In the genomic region with DNA sequence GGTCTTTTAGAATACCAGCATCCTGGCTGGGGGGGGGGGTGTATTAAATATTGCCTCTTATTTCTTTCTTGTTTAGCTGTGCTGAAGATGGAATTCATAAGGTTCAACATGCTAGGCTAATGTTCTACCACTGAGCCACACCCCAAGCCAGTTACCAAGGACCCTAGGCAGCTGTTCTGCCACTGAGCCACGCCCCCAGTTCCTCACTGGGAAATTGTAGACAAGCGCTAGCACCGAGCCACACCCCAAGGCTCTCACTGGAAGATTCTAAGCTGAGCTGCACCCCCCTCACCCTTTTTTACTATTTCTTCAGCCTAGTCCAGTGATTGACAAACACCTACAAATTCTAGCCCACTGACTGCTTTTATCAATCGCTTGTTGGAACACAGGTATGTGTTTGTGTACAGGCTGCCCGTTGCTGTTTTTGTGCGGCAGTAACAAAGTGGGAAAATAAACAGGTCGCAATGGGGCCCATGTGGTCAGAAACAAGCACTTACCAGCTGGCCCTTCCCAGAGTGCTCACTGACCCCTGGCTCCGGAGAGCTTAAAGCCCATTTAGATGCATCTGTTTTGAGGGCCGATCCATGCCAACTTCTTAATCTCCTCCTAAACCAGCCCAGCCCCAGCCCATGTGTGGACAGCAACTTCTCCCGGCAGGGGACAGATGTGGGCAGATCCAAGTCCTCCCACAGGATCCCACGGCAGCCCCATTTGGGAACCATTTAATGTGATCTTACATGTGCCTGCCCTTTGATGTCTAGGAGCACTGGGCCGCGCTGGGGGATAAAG, we compare ENCODE assay signal across 15 mouse cellular contexts. TPM values are rescaled to one million over a fixed set of nuclear protein-coding genes. Genes with fewer than 3 reads are reported as not detected.
DNase-seq lines count a peak whose midpoint lies in the region; ATAC-seq and TF ChIP-seq lines count a peak whose summit lies in the region.
"Had no signal": no experiment of that assay in that cellular context is flagged by ENCODE, and none has a peak within 500 bp of the region (broad histone marks: within the 10 kb centered on the region; RNA-seq: fewer than 3 reads in every experiment).

No protein-coding gene starts in this region.

- peaks cover 33% of the 10 kb centered on the region for H3K4me1 ChIP-seq in embryonic facial prominence, embryonic 14.5 days (ENCODE audit: control insufficient read depth, insufficient read depth, low read length)
- H3K4me1 ChIP-seq in embryonic facial prominence, embryonic 10.5 days, result peaks cover 32% of the 10 kb centered on the region
- H3K4me1 ChIP-seq in stomach, postnatal 0 days (replicated peaks; ENCODE audit: control insufficient read depth, insufficient read depth), result no peaks in the 10 kb centered on the region; the same call in 1 of the 2 replicates

- H3K36me3 ChIP-seq in embryonic facial prominence, embryonic 14.5 days (ENCODE audit: control insufficient read depth, insufficient read depth, low read length), result no peaks in the 10 kb centered on the region
- no peaks in the 10 kb centered on the region for H3K36me3 ChIP-seq in embryonic facial prominence, embryonic 10.5 days (replicated peaks)
- no peaks in the 10 kb centered on the region for H3K36me3 ChIP-seq in stomach, postnatal 0 days (ENCODE audit: control insufficient read depth, insufficient read depth, low read length)
- H3K36me3 ChIP-seq: embryonic facial prominence, embryonic 13.5 days; G1E; hindbrain, embryonic 10.5 days had no signal

- TF ChIP-seq EP300 in stomach, postnatal 0 days (optimal IDR thresholded peaks at IDR 0.05), result no peak

- no peak overlapping the region for H3K4me2 ChIP-seq in embryonic facial prominence, embryonic 14.5 days (ENCODE audit: low read depth, low read length)
- H3K4me2 ChIP-seq in stomach, postnatal 0 days (replicated peaks; ENCODE audit: low read depth), result no peak overlapping the region
- H3K4me2 ChIP-seq: embryonic facial prominence, embryonic 13.5 days had no signal

- H3K4me3 ChIP-seq in embryonic facial prominence, embryonic 14.5 days (ENCODE audit: low read depth, low read length), result no peak overlapping the region
- H3K4me3 ChIP-seq in embryonic facial prominence, embryonic 10.5 days, result no peak overlapping the region
- H3K4me3 ChIP-seq in stomach, postnatal 0 days (ENCODE audit: low read depth, low read length), result no peak overlapping the region
- H3K4me3 ChIP-seq: embryonic facial prominence, embryonic 13.5 days; hindbrain, embryonic 10.5 days had no signal

- 35% methylated on average over 13 of the region's 13 CpGs for WGBS in embryonic facial prominence, embryonic 14.5 days
- WGBS in embryonic facial prominence, embryonic 10.5 days, result 54% methylated on average over 13 of the region's 13 CpGs
- WGBS in stomach, postnatal 0 days, result 42% methylated on average over 13 of the region's 13 CpGs

- no peaks in the 10 kb centered on the region for H3K9me3 ChIP-seq in embryonic facial prominence, embryonic 14.5 days (ENCODE audit: control insufficient read depth, low read length)
- no peaks in the 10 kb centered on the region for H3K9me3 ChIP-seq in embryonic facial prominence, embryonic 10.5 days
- H3K9me3 ChIP-seq in stomach, postnatal 0 days (ENCODE audit: control insufficient read depth, low read length), result no peaks in the 10 kb centered on the region
- H3K9me3 ChIP-seq: embryonic facial prominence, embryonic 13.5 days; hindbrain, embryonic 10.5 days had no signal

- peak; percentile 89 for DNase-seq in embryonic facial prominence, embryonic 14.5 days (ENCODE audit: low spot score)
- DNase-seq in embryonic facial prominence, embryonic 10.5 days (ENCODE audit: low spot score), result no peak
- DNase-seq in kidney, postnatal 10 days, result peak; percentile 45
- no peak for DNase-seq in kidney, postnatal 25 days
- DNase-seq in thymus, postnatal 4 days, result peak; percentile 60
- no peak for DNase-seq in thymus, postnatal 10 days (ENCODE audit: low spot score in 2 of 2)
- peak; percentile 53 for DNase-seq in stomach, postnatal 0 days (ENCODE audit: low spot score)
- DNase-seq in right cerebral cortex, postnatal 4 days, result no peak
- DNase-seq: cerebellum, adult 9-11 months; forebrain, postnatal 0 days; kidney, postnatal 36 days; liver, postnatal 0 days had no signal

- peak; percentile 71; the same call in 1 of the 2 replicates for ATAC-seq in embryonic facial prominence, embryonic 14.5 days (ENCODE audit: low read depth)
- ATAC-seq in stomach, postnatal 0 days (ENCODE audit: low FRiP score, low TSS enrichment), result no peak
- ATAC-seq: forebrain, postnatal 0 days; liver, postnatal 0 days had no signal

- no peak overlapping the region for H3K9ac ChIP-seq in embryonic facial prominence, embryonic 14.5 days (ENCODE audit: low read depth, low read length)
- H3K9ac ChIP-seq in stomach, postnatal 0 days (ENCODE audit: low read length), result no peak overlapping the region
- H3K9ac ChIP-seq: embryonic facial prominence, embryonic 13.5 days; forebrain, postnatal 0 days; liver, postnatal 0 days had no signal

- no peak overlapping the region for H3K27ac ChIP-seq in embryonic facial prominence, embryonic 14.5 days (replicated peaks; ENCODE audit: low read depth, low read length)
- no peak overlapping the region for H3K27ac ChIP-seq in embryonic facial prominence, embryonic 10.5 days (replicated peaks)
- H3K27ac ChIP-seq in stomach, postnatal 0 days (replicated peaks), result no peak overlapping the region

- H3K27me3 ChIP-seq in embryonic facial prominence, embryonic 14.5 days (replicated peaks; ENCODE audit: control insufficient read depth, insufficient read depth, low read length), result no peaks in the 10 kb centered on the region
- H3K27me3 ChIP-seq in embryonic facial prominence, embryonic 10.5 days (replicated peaks; ENCODE audit: low read depth, poor library complexity, severe bottlenecking), result peaks cover 4% of the 10 kb centered on the region; the same call in 1 of the 2 replicates
- no peaks in the 10 kb centered on the region for H3K27me3 ChIP-seq in stomach, postnatal 0 days (ENCODE audit: control insufficient read depth, insufficient read depth, low read length)
- H3K27me3 ChIP-seq: embryonic facial prominence, embryonic 13.5 days had no signal

- TF ChIP-seq CTCF in stomach, postnatal 0 days (IDR thresholded peaks at IDR 0.05; ENCODE audit: low read depth), result no peak

RNA-seq across cellular contexts. Expression of gene Nfatc2, which starts 11.8 kb away (rescaled TPM):
- polyA plus RNA-seq in embryonic facial prominence, embryonic 14.5 days (2014; fragmentation: Nextera tagmentation; extraction: Ambion mirVana), result 5.7 and 5.8 TPM in 2 replicates
- 0.45 and 0.66 TPM in 2 replicates for polyA plus RNA-seq in embryonic facial prominence, embryonic 10.5 days (2016; fragmentation: Nextera tagmentation; extraction: Ambion mirVana)
- 2.0 and 2.2 TPM in 2 replicates for polyA plus RNA-seq in stomach, postnatal 0 days (2015; fragmentation: Nextera tagmentation; extraction: Ambion mirVana)
- polyA plus RNA-seq: G1E had no signal

Comparison
In these comparisons a context has a peak if more than half of its experiments do, and no peak if none do; other contexts are left out.
1. DNase-seq: peak in embryonic facial prominence, embryonic 14.5 days (single experiment), kidney, postnatal 10 days (single experiment), thymus, postnatal 4 days (single experiment) and stomach, postnatal 0 days (single experiment); none in embryonic facial prominence, embryonic 10.5 days (single experiment), kidney, postnatal 25 days (0 of 2), thymus, postnatal 10 days (0 of 2) and right cerebral cortex, postnatal 4 days (single experiment).